Mouse (Mus musculus): ENCODE results near the gene Cdh5.

DNA sequence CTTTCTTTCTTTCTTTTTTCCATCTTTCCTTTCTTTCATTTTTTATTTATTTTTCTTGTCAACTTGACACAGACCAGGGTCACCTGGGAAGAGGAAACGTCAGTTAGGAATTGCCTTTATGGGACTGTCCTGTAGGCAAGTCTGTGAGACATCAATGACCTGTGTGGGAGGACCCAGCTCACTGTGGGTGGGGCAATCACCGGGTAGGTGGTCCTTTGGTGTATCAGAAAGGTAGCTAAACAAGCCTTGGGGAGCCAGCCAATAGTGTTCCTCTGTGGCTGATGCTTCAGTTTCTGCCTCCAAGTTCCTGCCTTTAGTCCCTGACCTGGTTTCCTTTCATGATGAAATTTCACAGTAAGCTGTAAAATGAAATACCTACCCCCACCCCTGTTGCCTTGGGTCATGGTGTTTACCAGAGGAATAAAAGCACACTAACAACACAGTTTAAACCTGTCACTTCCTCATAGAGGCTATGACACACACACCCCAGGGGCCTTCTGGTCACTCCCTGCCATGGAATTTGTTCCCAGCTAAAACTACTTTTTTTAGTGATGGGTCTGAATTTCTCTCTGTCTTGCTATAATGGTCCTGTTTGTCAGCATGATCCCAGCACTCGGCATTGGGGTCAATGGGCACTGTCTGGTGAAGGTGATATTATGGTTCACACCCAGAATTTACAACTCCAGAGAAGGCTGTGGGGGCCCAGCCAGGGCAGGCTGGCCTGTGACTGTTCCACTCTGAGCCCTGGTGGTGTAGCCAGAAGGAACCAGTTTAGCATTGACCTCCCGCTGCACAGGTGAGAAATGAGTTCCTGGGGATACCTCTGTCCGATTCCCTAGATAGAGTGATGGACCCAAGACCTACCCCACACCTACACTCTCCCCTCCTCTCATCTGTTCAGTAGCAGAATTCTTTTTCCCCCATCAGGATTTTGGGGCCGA is 40.1 kb upstream of the Cdh5 start:
- TF ChIP-seq TAL1 (IDR thresholded peaks at IDR 0.05; ENCODE audit: low read length): no peak
- no peak for TF ChIP-seq GATA1 (IDR thresholded peaks at IDR 0.05; ENCODE audit: low read length)
